Mouse (Mus musculus) midbrain, embryonic 12.5 days (tissue): ENCODE measurements at regions not wholly inside any gene's neighbourhood (a gene's known extent, or its start where the extent isn't known, plus 50 kb on each side); places are given as distances from the start of the nearest gene placed in this dataset.

Source experiments
- ATAC-seq: fragments of 200-750 bp; cut with Nextera tagmentation; 2 replicates; pipeline ENCODE4 v1.8.0; 2017; ENCODE audit warnings: low read depth, moderate TSS enrichment, moderate library complexity; ENCODE audit not compliant: low FRiP score
- H3K27ac ChIP-seq: fragments of 300-500 bp; sonication (generic); replicated peaks from 2 replicates; pipeline ENCODE4 v1.5.1; 2016; ENCODE audit warnings: mild to moderate bottlenecking
- H3K27me3 ChIP-seq: fragments of 300-500 bp; sonication (generic); 2 replicates; pipeline ENCODE4 v1.6.1; 2016; ENCODE audit warnings: mild to moderate bottlenecking
- H3K36me3 ChIP-seq: fragments of 300-500 bp; sonication (generic); 2 replicates; pipeline ENCODE4 v1.6.1; 2016
- H3K4me1 ChIP-seq: fragments of 300-500 bp; sonication (generic); 2 replicates; pipeline ENCODE4 v1.6.1; 2016
- H3K4me2 ChIP-seq: fragments of 300-500 bp; sonication (generic); replicated peaks from 2 replicates; pipeline ENCODE4 v1.6.1; 2016; ENCODE audit warnings: mild to moderate bottlenecking, moderate library complexity
- H3K4me3 ChIP-seq: fragments of 300-500 bp; sonication (generic); 2 replicates; pipeline ENCODE4 v1.5.1; 2016; ENCODE audit warnings: mild to moderate bottlenecking
- H3K9ac ChIP-seq: fragments of 300-500 bp; sonication (generic); replicated peaks from 2 replicates; pipeline ENCODE4 v1.6.1; 2016; ENCODE audit warnings: mild to moderate bottlenecking, moderate library complexity
- H3K9me3 ChIP-seq: fragments of 300-500 bp; sonication (generic); 2 replicates; pipeline ENCODE4 v1.6.1; 2016; ENCODE audit warnings: mild to moderate bottlenecking
- WGBS: fragments of 180-500 bp; shearing (Covaris S2); methylation state at CpG from one replicate; pipeline ENCODE4 v1.1.7; 2016; 5-methylcytosine and 5-hydroxymethylcytosine counted together

DNA sequence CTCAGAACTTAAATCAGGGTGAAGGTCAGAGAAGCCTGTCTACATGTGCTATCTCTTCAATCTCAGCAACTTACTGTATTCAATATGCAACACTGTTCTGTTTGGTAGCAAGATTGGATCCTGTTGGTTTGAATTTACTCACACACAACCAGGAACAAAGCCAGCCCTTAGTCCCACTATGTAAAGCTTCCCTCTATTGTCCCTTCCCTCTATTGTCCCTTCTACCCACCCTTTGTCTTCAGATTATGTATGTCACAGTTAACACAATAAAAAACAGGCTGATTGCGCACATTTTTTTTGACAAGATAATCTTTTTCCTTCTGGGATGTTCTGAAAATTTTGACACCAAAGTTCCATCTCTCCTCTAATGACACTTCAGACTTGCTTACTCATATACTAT lies 280.4 kb downstream of the Lrriq3 start:
- no peak overlapping the region for H3K9ac ChIP-seq
- H3K9me3 ChIP-seq, result no peaks in the 10 kb centered on the region
- 62% methylated on average over 1 of the region's 1 CpGs for WGBS
- no peaks in the 10 kb centered on the region for H3K4me1 ChIP-seq
- no peak overlapping the region for H3K27ac ChIP-seq
- no peak overlapping the region for H3K4me2 ChIP-seq
- no peak overlapping the region for H3K4me3 ChIP-seq
- no peaks in the 10 kb centered on the region for H3K27me3 ChIP-seq
- no peak for ATAC-seq
- no peaks in the 10 kb centered on the region for H3K36me3 ChIP-seq

DNA sequence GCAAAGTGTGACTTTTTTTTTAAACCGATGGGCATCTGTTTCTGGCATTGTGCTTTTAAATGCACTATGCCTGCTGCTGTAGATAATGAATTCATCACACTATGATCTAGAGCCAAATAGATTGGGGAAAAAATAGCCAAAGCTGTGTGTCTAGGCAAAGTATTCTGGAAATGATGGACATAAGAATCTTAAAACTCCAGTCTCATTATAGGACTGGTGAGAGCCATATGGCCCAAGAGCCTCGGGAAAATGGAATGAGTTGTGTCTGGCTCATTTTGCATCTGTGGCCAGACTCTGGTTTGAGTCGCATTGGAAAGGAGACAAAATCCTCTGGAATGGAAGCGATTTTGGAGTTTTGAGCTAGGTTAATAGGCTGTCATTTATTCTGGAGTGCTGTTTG lies 288.7 kb downstream of the Lrriq3 start:
- Histone ChIP-seq H3K9ac (no peak overlapping the region), H3K4me1 (no peaks in the 10 kb centered on the region), H3K27me3 (no peaks in the 10 kb centered on the region), H3K36me3 (no peaks in the 10 kb centered on the region), H3K9me3 (no peaks in the 10 kb centered on the region), H3K4me2 (no peak overlapping the region), H3K27ac (no peak overlapping the region), H3K4me3 (no peak overlapping the region)
- ATAC-seq, result no peak
- 83% methylated on average over 4 of the region's 4 CpGs for WGBS

DNA sequence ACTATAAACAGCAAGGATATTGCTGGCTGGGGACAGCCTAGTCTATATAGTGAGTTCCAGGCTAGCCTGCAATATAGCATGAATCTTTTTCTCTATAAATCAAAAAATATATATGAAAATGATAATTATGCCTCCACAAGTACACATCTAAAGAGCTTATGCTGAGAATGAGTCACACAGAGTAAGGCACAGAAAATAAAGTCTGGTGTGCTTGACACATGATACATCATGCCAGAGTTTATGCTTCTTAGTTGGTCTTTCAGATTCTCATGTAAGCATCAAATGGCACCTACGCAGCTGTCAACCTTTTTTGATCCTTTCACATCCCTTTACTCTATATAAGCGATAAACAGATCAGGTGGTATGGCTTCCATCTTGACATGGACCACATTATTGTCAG lies 289.6 kb downstream of the Lrriq3 start:
- H3K4me3 ChIP-seq, result no peak overlapping the region

DNA sequence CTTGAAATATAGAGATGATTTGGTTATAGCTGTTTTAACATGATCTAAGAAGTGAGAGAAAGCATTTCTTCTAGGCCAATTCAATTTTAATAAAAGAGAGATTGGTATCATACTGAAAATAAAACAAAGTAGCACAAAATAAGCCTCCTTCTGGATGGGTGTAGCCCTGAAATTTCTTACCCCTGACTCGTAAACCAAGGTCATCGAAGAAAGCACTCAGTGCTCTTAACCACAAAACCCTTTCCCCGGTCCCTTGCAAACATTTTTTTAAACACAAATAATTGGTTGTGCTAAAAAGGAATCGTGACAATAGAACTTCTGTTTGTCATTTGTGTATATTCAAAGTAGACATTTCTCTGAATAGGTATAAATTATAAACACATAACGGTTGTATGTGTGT lies 297.4 kb downstream of the Lrriq3 start:
- Histone ChIP-seq H3K4me1 (no peaks in the 10 kb centered on the region), H3K27me3 (no peaks in the 10 kb centered on the region), H3K4me2 (no peak overlapping the region), H3K36me3 (no peaks in the 10 kb centered on the region), H3K9me3 (no peaks in the 10 kb centered on the region), H3K9ac (no peak overlapping the region), H3K27ac (no peak overlapping the region), H3K4me3 (no peak overlapping the region)
- ATAC-seq, result no peak
- 92% methylated on average over 5 of the region's 5 CpGs for WGBS

More for the DNA sequence above, 289.6 kb downstream of the Lrriq3 start:
- H3K27ac ChIP-seq, result no peak overlapping the region
- WGBS, result 93% methylated on average over 2 of the region's 2 CpGs
- no peaks in the 10 kb centered on the region for H3K27me3 ChIP-seq
- H3K9ac ChIP-seq, result no peak overlapping the region
- H3K4me2 ChIP-seq, result no peak overlapping the region
- no peak for ATAC-seq
- H3K36me3 ChIP-seq, result no peaks in the 10 kb centered on the region
- no peaks in the 10 kb centered on the region for H3K4me1 ChIP-seq
- H3K9me3 ChIP-seq, result no peaks in the 10 kb centered on the region

DNA sequence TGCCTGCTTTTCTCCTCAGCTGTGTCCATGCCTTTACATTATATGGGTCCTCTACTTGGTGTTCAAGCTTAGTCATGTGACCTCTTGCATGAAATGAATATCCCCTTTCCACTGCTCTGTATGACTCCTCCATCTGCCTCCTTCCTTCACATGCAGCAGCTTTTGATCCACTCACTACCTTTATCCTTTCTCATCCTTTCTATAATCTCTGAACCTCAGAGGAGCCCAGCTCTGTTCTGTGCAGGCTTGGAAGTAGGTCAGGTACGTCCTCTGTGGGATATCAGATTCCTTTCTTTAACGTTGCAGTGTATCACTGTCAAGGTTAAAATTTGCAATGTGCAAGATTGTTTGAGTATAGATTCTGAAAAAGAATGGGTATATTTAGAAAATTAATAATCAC lies 302.9 kb downstream of the Lrriq3 start:
- Histone ChIP-seq H3K4me1 (no peaks in the 10 kb centered on the region), H3K36me3 (no peaks in the 10 kb centered on the region), H3K27ac (no peak overlapping the region), H3K27me3 (no peaks in the 10 kb centered on the region), H3K9ac (no peak overlapping the region), H3K4me2 (no peak overlapping the region), H3K9me3 (no peaks in the 10 kb centered on the region), H3K4me3 (no peak overlapping the region)
- no peak for ATAC-seq
- WGBS, result 86% methylated on average over 2 of the region's 2 CpGs

- H3K4me3 ChIP-seq, result no peak overlapping the region
- H3K27me3 ChIP-seq, result no peaks in the 10 kb centered on the region
- ATAC-seq, result 0 out of 2 replicates have a peak, but pooled peaks have one; percentile 69
- no peaks in the 10 kb centered on the region for H3K36me3 ChIP-seq
- H3K4me1 ChIP-seq, result no peaks in the 10 kb centered on the region
- 91% methylated on average over 1 of the region's 1 CpGs for WGBS
- no peaks in the 10 kb centered on the region for H3K9me3 ChIP-seq
- H3K4me2 ChIP-seq, result no peak overlapping the region
- H3K9ac ChIP-seq, result no peak overlapping the region
- H3K27ac ChIP-seq, result no peak overlapping the region
Measured at GRCm38 (mm10) chr3:155401763-155402162, 308.5 kb downstream of the Lrriq3 start.

DNA sequence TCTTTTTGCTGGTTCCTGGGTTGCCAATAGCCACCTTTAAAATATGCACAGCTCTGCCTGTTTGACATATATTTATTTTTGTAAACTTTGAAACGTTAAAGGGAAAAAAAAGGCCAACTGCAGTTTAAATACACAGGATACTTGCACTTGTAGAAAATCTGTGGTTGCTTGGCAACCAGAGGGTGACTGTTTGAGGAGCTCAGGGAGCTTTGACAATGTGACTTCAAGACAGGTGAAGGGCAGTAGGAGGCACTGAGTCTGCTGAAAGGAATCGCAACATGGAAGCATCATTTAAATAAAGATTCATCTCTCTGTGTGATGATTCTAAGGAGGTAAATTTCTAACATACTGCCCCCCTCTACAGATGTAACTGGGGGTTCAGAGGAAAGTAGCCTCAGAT lies 315.7 kb downstream of the Lrriq3 start:
- 33% methylated on average over 2 of the region's 2 CpGs for WGBS
- H3K27me3 ChIP-seq, result no peaks in the 10 kb centered on the region

GRCm38 (mm10) chr3:155409371-155409770 lies 316.1 kb downstream of the Lrriq3 start:
- no peak for ATAC-seq

More for the DNA sequence above, 315.7 kb downstream of the Lrriq3 start:
- ATAC-seq, result no peak
- Histone ChIP-seq H3K36me3 (no peaks in the 10 kb centered on the region), H3K4me1 (peaks cover 10% of the 10 kb centered on the region), H3K9ac (no peak overlapping the region), H3K27ac (no peak overlapping the region), H3K4me3 (no peak overlapping the region), H3K9me3 (no peaks in the 10 kb centered on the region), H3K4me2 (no peak overlapping the region)

GRCm38 (mm10) chr3:155409867-155410266 lies 316.6 kb downstream of the Lrriq3 start:
- no peak overlapping the region for H3K4me3 ChIP-seq

More at GRCm38 (mm10) chr3:155409371-155409770, 316.1 kb downstream of the Lrriq3 start:
- no peaks in the 10 kb centered on the region for H3K9me3 ChIP-seq
- no peak overlapping the region for H3K4me3 ChIP-seq
- peaks cover 10% of the 10 kb centered on the region for H3K4me1 ChIP-seq
- no peaks in the 10 kb centered on the region for H3K36me3 ChIP-seq
- no peak overlapping the region for H3K9ac ChIP-seq
- H3K27me3 ChIP-seq, result no peaks in the 10 kb centered on the region
- no peak overlapping the region for H3K27ac ChIP-seq
- no peak overlapping the region for H3K4me2 ChIP-seq
- 58% methylated on average over 2 of the region's 2 CpGs for WGBS

GRCm38 (mm10) chr3:155459701-155460481 lies 366.7 kb downstream of the Lrriq3 start:
- Histone ChIP-seq H3K4me3 (no peak overlapping the region), H3K4me1 (no peaks in the 10 kb centered on the region), H3K9me3 (no peaks in the 10 kb centered on the region), H3K27me3 (no peaks in the 10 kb centered on the region), H3K4me2 (no peak overlapping the region), H3K36me3 (no peaks in the 10 kb centered on the region), H3K27ac (no peak overlapping the region), H3K9ac (no peak overlapping the region)
- 74% methylated on average over 16 of the region's 16 CpGs for WGBS
- no peak for ATAC-seq

More at GRCm38 (mm10) chr3:155409867-155410266, 316.6 kb downstream of the Lrriq3 start:
- H3K4me2 ChIP-seq, result no peak overlapping the region
- no peak overlapping the region for H3K27ac ChIP-seq
- H3K9me3 ChIP-seq, result no peaks in the 10 kb centered on the region
- peak; percentile 63 for ATAC-seq
- peaks cover 10% of the 10 kb centered on the region for H3K4me1 ChIP-seq
- no peaks in the 10 kb centered on the region for H3K27me3 ChIP-seq
- WGBS, result 68% methylated on average over 2 of the region's 2 CpGs
- no peaks in the 10 kb centered on the region for H3K36me3 ChIP-seq
- H3K9ac ChIP-seq, result no peak overlapping the region

DNA sequence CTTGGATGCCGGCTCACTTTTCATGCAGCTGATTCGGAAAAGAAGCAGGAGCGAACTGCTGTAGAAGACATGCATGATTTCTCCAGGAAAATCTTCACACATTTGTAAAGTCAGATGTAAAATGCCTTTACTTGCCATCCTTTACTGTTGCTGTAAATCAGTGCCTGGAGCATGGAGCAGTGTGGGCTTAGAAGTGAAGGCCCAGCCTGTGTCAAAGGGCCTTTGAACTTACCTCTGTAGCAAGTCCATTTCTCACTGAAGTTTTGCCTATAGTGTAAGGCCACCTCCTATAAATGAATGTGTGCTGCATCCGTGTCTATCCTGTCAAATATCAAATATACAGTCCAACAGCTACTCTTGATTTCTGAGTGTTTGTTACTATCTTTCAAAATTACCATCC lies 368.9 kb downstream of the Lrriq3 start:
- WGBS, result 84% methylated on average over 4 of the region's 4 CpGs
- no peak for ATAC-seq
- H3K27ac ChIP-seq, result no peak overlapping the region
- H3K9ac ChIP-seq, result no peak overlapping the region
- no peaks in the 10 kb centered on the region for H3K9me3 ChIP-seq
- no peaks in the 10 kb centered on the region for H3K36me3 ChIP-seq
- H3K4me1 ChIP-seq, result no peaks in the 10 kb centered on the region
- no peak overlapping the region for H3K4me3 ChIP-seq
- H3K4me2 ChIP-seq, result no peak overlapping the region
- H3K27me3 ChIP-seq, result no peaks in the 10 kb centered on the region

- Histone ChIP-seq H3K4me1 (no peaks in the 10 kb centered on the region), H3K27ac (no peak overlapping the region), H3K27me3 (no peaks in the 10 kb centered on the region), H3K36me3 (no peaks in the 10 kb centered on the region), H3K9ac (no peak overlapping the region), H3K4me3 (no peak overlapping the region), H3K9me3 (no peaks in the 10 kb centered on the region), H3K4me2 (no peak overlapping the region)
- 90% methylated on average over 2 of the region's 2 CpGs for WGBS
- no peak for ATAC-seq
Measured at GRCm38 (mm10) chr3:155470742-155471141, 377.5 kb downstream of the Lrriq3 start.

GRCm38 (mm10) chr3:155485487-155485886 lies 392.3 kb downstream of the Lrriq3 start:
- Histone ChIP-seq H3K4me1 (no peaks in the 10 kb centered on the region), H3K4me2 (no peak overlapping the region), H3K27me3 (no peaks in the 10 kb centered on the region), H3K9ac (no peak overlapping the region), H3K27ac (no peak overlapping the region), H3K36me3 (no peaks in the 10 kb centered on the region), H3K9me3 (no peaks in the 10 kb centered on the region), H3K4me3 (no peak overlapping the region)
- WGBS, result 76% methylated on average over 2 of the region's 2 CpGs
- no peak for ATAC-seq
